Mouse (Mus musculus): Measurements from ENCODE around the gene Dlk2. TPM values are rescaled to one million over a fixed set of nuclear protein-coding genes. Genes with fewer than 3 reads are reported as not detected.

Dlk2 gene
- polyA plus RNA-seq, 1 experiment from 2014 or later, result 5.2 TPM

DNA sequence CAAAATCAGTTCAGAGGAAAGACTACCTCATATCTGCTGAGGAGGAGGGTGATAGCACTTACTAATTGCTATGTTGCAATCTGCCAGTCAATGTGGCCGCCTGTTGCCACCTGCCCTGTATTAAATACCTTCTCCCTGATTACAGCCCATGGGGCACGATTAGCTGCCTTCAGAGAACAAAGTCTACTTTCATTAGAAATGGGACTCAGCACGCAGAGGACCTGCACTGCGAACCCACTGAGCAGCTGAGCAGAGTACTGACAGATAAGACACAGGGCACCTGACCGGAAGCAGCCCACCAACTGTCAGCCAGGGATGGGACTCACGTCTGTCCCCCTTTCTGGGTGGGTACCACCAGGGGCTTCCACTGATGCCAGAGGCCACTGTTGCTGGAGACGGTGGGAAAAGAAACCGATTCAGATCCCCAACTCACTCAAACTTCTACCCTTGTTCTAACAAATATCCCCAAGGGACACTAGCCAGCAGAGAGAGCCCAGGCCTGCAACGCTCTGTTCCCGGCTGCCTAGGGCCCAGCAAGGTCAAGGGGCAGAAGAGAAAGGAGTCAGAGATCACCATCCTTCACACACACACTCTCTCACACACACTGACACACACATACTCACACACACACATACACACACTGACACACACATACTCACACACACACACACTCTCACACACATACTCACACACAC, 29.0 kb upstream of the Dlk2 start:
- H3K27me3 ChIP-seq (replicated peaks; ENCODE audit: control insufficient read depth, insufficient read depth, low read length), result no peaks in the 10 kb centered on the region
- DNase-seq (ENCODE audit: low spot score), result no peak
- no peak overlapping the region for H3K4me3 ChIP-seq (ENCODE audit: low read depth, low read length)
- H3K4me2 ChIP-seq (ENCODE audit: low read length), result no peak overlapping the region
- H3K36me3 ChIP-seq (ENCODE audit: control insufficient read depth, insufficient read depth, low read length), result peaks cover 40% of the 10 kb centered on the region
- WGBS, result 84% methylated on average over 10 of the region's 10 CpGs
- H3K27ac ChIP-seq (ENCODE audit: low read depth, low read length), result no peak overlapping the region
- no peak overlapping the region for H3K9ac ChIP-seq (ENCODE audit: low read length)
- ATAC-seq, result no peak
- H3K9me3 ChIP-seq (replicated peaks; ENCODE audit: control insufficient read depth, low read length), result no peaks in the 10 kb centered on the region
- H3K4me1 ChIP-seq (ENCODE audit: control insufficient read depth, insufficient read depth, low read length), result no peaks in the 10 kb centered on the region

DNA sequence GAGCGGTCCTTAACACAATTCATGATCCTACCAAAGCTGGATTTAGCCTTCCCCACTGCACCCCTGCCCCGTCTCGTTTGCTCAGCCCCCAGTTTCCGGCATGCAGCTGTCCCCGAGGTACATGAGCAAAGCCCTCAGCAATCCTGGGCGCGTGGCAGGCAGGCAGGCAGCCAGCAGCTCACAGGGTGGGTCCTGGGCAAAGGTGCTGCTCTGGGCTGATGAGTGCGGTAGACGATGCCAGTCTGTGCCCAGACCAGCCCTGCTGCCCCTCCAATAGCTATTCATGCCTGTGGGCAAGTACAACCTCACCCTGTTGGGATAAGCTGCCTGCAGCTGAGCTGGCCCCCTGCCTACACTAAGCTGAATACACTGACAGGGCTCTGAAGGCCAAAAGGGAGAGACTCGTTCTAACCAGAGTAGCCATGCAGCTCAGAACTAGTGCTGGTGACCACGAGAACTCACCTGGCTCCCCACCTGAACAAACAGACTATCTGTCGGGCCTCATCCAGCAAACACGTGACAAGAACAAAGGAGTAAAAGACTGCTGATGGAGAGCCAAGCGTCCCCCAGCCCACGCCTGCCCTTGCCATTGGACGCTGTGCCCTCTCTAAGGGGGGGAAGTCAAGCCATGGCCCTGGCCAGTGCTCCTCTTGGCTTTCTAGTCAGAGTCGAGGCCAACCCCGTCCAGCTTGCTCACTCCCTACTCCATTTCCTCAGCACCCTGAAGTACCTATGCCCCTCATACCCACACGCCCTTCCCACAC, 27.3 kb upstream of the Dlk2 start:
- no peak for ATAC-seq
- 84% methylated on average over 19 of the region's 19 CpGs for WGBS
- H3K36me3 ChIP-seq (ENCODE audit: control insufficient read depth, insufficient read depth, low read length), result peaks cover 36% of the 10 kb centered on the region

DNA sequence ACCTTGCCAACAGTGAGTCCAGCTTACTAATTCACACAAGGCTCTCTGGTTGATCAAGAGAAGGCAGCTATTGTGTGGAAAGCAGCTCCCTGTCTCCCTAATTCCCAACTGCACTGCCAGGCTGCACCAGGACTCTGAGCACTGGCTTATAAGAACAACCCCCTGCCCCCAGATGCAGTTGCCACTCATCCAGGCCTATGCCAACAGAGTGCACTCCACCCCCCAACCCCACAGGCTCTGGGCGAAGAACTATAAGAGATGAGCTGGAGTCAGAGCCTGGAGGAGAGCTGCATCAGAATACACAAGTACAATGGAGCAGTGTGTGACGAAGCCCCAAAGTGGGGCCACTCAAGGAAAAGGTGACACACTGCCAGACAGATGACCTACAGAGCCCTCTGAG, 25.2 kb upstream of the Dlk2 start:
- H3K9me3 ChIP-seq (replicated peaks; ENCODE audit: control insufficient read depth, low read length), result no peaks in the 10 kb centered on the region
- H3K27ac ChIP-seq (ENCODE audit: low read depth, low read length), result no peak overlapping the region
- no peak overlapping the region for H3K4me3 ChIP-seq (ENCODE audit: low read depth, low read length)
- H3K4me2 ChIP-seq (ENCODE audit: low read length), result no peak overlapping the region
- H3K9ac ChIP-seq (ENCODE audit: low read length), result no peak overlapping the region
- H3K4me1 ChIP-seq (ENCODE audit: control insufficient read depth, insufficient read depth, low read length), result no peaks in the 10 kb centered on the region
- ATAC-seq (no peak), DNase-seq (ENCODE audit: low spot score) (no peak)
- 84% methylated on average over 2 of the region's 2 CpGs for WGBS
- peaks cover 40% of the 10 kb centered on the region for H3K36me3 ChIP-seq (ENCODE audit: control insufficient read depth, insufficient read depth, low read length)
- H3K27me3 ChIP-seq (replicated peaks; ENCODE audit: control insufficient read depth, insufficient read depth, low read length), result no peaks in the 10 kb centered on the region

More for the DNA sequence above, 27.3 kb upstream of the Dlk2 start:
- H3K4me3 ChIP-seq (ENCODE audit: low read depth, low read length), result no peak overlapping the region
- no peaks in the 10 kb centered on the region for H3K9me3 ChIP-seq (replicated peaks; ENCODE audit: control insufficient read depth, low read length)
- H3K4me1 ChIP-seq (ENCODE audit: control insufficient read depth, insufficient read depth, low read length), result no peaks in the 10 kb centered on the region
- no peak overlapping the region for H3K27ac ChIP-seq (ENCODE audit: low read depth, low read length)
- no peak for DNase-seq (ENCODE audit: low spot score)
- H3K9ac ChIP-seq (ENCODE audit: low read length), result no peak overlapping the region
- no peaks in the 10 kb centered on the region for H3K27me3 ChIP-seq (replicated peaks; ENCODE audit: control insufficient read depth, insufficient read depth, low read length)
- H3K4me2 ChIP-seq (ENCODE audit: low read length), result no peak overlapping the region

DNA sequence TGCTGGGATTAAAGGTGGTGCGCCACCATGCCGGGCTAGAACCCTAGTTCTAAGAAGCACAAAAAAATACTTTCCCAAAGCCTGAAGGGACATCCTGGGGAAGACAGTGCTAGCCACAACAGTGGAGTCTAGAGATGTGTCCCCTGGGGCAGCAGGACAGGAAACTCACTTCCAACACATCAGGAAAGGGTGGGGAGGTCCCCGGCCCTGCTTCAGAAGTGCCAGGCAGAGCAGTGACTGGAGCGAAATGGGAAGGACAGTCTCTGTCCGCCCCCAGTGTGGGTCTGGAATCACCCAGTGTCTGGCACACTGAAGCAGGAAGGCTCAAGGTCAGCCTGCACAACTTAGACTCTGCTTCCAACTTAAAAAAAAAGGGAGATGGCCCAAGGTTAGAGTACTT, 24.5 kb upstream of the Dlk2 start:
- Histone ChIP-seq H3K9me3 (replicated peaks; ENCODE audit: control insufficient read depth, low read length) (no peaks in the 10 kb centered on the region), H3K27ac (ENCODE audit: low read depth, low read length) (no peak overlapping the region), H3K4me1 (ENCODE audit: control insufficient read depth, insufficient read depth, low read length) (no peaks in the 10 kb centered on the region), H3K4me3 (ENCODE audit: low read depth, low read length) (no peak overlapping the region), H3K36me3 (ENCODE audit: control insufficient read depth, insufficient read depth, low read length) (peaks cover 42% of the 10 kb centered on the region), H3K4me2 (ENCODE audit: low read length) (no peak overlapping the region), H3K9ac (ENCODE audit: low read length) (no peak overlapping the region), H3K27me3 (replicated peaks; ENCODE audit: control insufficient read depth, insufficient read depth, low read length) (no peaks in the 10 kb centered on the region)
- 87% methylated on average over 5 of the region's 5 CpGs for WGBS
- ATAC-seq, result no peak
- DNase-seq (ENCODE audit: low spot score), result no peak

DNA sequence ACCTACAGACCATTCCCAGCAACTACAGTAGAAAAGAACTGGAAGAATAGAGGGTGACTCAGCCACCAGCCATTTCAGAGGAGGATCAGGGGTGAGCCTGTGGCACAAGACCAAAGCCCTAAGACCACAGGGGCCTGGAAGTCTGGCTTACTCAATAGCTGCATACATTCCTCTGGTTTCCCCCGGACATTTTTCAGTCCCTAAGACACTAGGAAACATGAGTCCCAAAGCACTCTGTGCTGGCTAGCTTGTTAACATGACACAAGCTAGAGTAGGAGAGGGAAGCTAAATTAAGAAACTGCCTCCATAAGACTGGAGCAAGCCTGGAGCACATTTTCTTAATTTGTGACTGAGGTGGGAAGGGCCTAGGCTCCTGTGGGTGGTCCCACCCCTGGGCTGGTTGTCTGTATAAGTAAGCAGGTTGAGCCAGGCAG, 23.4 kb upstream of the Dlk2 start:
- Histone ChIP-seq H3K27me3 (replicated peaks; ENCODE audit: control insufficient read depth, insufficient read depth, low read length) (no peaks in the 10 kb centered on the region), H3K36me3 (ENCODE audit: control insufficient read depth, insufficient read depth, low read length) (peaks cover 52% of the 10 kb centered on the region), H3K4me2 (ENCODE audit: low read length) (no peak overlapping the region), H3K4me3 (ENCODE audit: low read depth, low read length) (no peak overlapping the region), H3K9ac (ENCODE audit: low read length) (no peak overlapping the region), H3K9me3 (replicated peaks; ENCODE audit: control insufficient read depth, low read length) (no peaks in the 10 kb centered on the region), H3K4me1 (ENCODE audit: control insufficient read depth, insufficient read depth, low read length) (no peaks in the 10 kb centered on the region), H3K27ac (ENCODE audit: low read depth, low read length) (no peak overlapping the region)
- DNase-seq (ENCODE audit: low spot score), result no peak
- ATAC-seq, result no peak
- WGBS, result 63% methylated on average over 1 of the region's 1 CpGs

DNA sequence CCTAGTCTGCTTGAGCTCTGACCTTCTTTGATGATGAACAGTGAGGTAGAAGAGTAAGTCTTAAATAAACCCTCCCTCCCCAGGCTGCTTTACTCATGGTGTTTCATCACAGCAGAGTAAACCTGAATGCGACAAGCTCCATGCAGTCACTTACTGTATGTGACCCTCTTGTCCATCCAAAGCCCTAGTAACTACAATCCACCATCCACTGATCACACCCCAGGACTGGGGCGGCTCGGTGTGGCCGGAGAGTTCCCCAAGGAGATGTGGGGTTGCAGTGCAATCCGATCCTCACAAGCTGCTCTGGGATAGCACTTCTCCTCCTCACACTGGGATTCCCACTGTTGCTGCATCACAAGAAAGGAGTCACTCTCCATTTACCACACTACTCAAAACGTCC, 22.8 kb upstream of the Dlk2 start:
- Histone ChIP-seq H3K9me3 (replicated peaks; ENCODE audit: control insufficient read depth, low read length) (no peaks in the 10 kb centered on the region), H3K27ac (ENCODE audit: low read depth, low read length) (no peak overlapping the region), H3K9ac (ENCODE audit: low read length) (no peak overlapping the region), H3K4me3 (ENCODE audit: low read depth, low read length) (no peak overlapping the region), H3K27me3 (replicated peaks; ENCODE audit: control insufficient read depth, insufficient read depth, low read length) (no peaks in the 10 kb centered on the region), H3K4me2 (ENCODE audit: low read length) (no peak overlapping the region), H3K4me1 (ENCODE audit: control insufficient read depth, insufficient read depth, low read length) (no peaks in the 10 kb centered on the region), H3K36me3 (ENCODE audit: control insufficient read depth, insufficient read depth, low read length) (peaks cover 56% of the 10 kb centered on the region)
- no peak for DNase-seq (ENCODE audit: low spot score)
- no peak for ATAC-seq
- WGBS, result 84% methylated on average over 6 of the region's 6 CpGs

DNA sequence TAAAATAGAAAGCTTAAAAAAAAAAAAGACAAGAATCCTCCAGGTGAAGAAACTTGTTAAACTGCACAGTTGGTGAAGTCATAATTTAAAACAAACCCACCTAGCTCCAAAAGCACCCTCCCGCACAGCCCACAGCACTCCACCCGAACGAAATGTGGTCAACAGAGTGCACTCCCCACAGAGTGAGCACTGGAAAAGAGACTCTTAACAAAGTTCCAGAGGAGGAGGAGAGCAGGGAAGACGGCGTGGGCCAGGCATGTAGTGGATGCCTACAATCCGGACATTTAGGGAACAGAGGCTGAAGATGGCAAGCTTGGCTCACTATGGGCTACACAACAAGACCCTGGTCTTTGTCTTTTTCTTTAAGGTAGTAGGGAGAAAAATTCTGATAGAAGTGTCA, 22.2 kb upstream of the Dlk2 start:
- no peak for DNase-seq (ENCODE audit: low spot score)
- H3K27ac ChIP-seq (ENCODE audit: low read depth, low read length), result no peak overlapping the region
- 92% methylated on average over 6 of the region's 6 CpGs for WGBS
- no peak overlapping the region for H3K9ac ChIP-seq (ENCODE audit: low read length)
- H3K9me3 ChIP-seq (replicated peaks; ENCODE audit: control insufficient read depth, low read length), result no peaks in the 10 kb centered on the region
- H3K4me2 ChIP-seq (ENCODE audit: low read length), result no peak overlapping the region
- H3K27me3 ChIP-seq (replicated peaks; ENCODE audit: control insufficient read depth, insufficient read depth, low read length), result no peaks in the 10 kb centered on the region
- peaks cover 56% of the 10 kb centered on the region for H3K36me3 ChIP-seq (ENCODE audit: control insufficient read depth, insufficient read depth, low read length)
- no peak for ATAC-seq
- no peaks in the 10 kb centered on the region for H3K4me1 ChIP-seq (ENCODE audit: control insufficient read depth, insufficient read depth, low read length)
- H3K4me3 ChIP-seq (ENCODE audit: low read depth, low read length), result no peak overlapping the region

DNA sequence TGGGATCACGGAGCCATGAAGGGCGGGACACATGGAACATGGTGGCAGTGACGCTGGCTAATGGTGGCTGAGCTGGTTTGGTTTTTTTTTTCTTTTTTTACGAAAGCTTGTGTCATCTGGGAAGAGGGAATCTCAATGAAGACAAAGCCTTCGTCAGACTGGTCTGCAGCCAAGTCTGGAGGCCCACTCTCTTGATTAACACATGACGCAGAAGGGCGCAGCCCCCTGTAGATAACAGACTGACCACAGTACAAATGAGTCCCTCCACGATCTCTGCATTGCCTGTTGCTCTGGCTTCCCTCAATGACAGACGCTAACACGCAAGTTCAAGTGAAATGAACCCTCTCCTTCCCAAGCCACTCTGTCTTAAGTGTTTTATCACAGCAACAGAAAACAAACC, 21.7 kb upstream of the Dlk2 start:
- Histone ChIP-seq H3K4me2 (ENCODE audit: low read length) (no peak overlapping the region), H3K9me3 (replicated peaks; ENCODE audit: control insufficient read depth, low read length) (no peaks in the 10 kb centered on the region), H3K9ac (ENCODE audit: low read length) (no peak overlapping the region), H3K36me3 (ENCODE audit: control insufficient read depth, insufficient read depth, low read length) (peaks cover 55% of the 10 kb centered on the region), H3K4me3 (ENCODE audit: low read depth, low read length) (no peak overlapping the region), H3K27me3 (replicated peaks; ENCODE audit: control insufficient read depth, insufficient read depth, low read length) (no peaks in the 10 kb centered on the region), H3K4me1 (ENCODE audit: control insufficient read depth, insufficient read depth, low read length) (no peaks in the 10 kb centered on the region), H3K27ac (ENCODE audit: low read depth, low read length) (no peak overlapping the region)
- DNase-seq (ENCODE audit: low spot score) (no peak), ATAC-seq (no peak)
- 92% methylated on average over 10 of the region's 10 CpGs for WGBS

DNA sequence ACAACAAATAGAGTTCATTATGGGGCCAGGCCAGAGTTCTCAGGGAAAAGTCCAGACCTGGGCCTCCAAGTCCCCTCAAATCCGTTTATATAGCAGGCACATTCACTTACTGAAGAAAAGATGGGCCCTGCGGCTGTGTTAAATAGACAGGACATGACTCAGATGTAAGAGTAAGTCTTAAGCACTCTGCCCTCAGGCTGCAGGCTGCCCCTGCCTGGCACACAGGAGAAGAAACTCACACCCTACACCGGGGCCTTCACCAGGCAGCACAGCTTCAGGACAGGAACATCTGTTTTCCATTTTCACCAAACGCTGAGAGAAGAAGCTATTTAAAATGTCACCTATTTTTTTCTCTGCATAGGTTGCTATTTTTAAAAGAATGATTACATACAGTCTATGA, 19.6 kb upstream of the Dlk2 start:
- no peak overlapping the region for H3K4me2 ChIP-seq (ENCODE audit: low read length)
- H3K36me3 ChIP-seq (ENCODE audit: control insufficient read depth, insufficient read depth, low read length), result peaks cover 38% of the 10 kb centered on the region
- WGBS, result 87% methylated on average over 4 of the region's 4 CpGs
- 0 out of 2 replicates have a peak overlapping the region, but pooled peaks have one; percentile 13 for H3K9ac ChIP-seq (ENCODE audit: low read length)
- no peak for DNase-seq (ENCODE audit: low spot score)
- H3K9me3 ChIP-seq (replicated peaks; ENCODE audit: control insufficient read depth, low read length), result no peaks in the 10 kb centered on the region
- H3K4me1 ChIP-seq (ENCODE audit: control insufficient read depth, insufficient read depth, low read length), result peaks cover 10% of the 10 kb centered on the region
- no peaks in the 10 kb centered on the region for H3K27me3 ChIP-seq (replicated peaks; ENCODE audit: control insufficient read depth, insufficient read depth, low read length)
- ATAC-seq, result no peak
- no peak overlapping the region for H3K4me3 ChIP-seq (ENCODE audit: low read depth, low read length)
- no peak overlapping the region for H3K27ac ChIP-seq (ENCODE audit: low read depth, low read length)

All from forebrain, embryonic 14.5 days (tissue).